Mouse (Mus musculus) left cerebral cortex, adult 9 months (tissue): Measurements from ENCODE around the gene Vezt.

Source experiments
- DNase-seq, 2 experiments: peaks; one replicate each; pipeline ENCODE4 v3.0.0; 2022; ENCODE audit warnings: low spot score in 2 of 2

The Vezt gene

DNA sequence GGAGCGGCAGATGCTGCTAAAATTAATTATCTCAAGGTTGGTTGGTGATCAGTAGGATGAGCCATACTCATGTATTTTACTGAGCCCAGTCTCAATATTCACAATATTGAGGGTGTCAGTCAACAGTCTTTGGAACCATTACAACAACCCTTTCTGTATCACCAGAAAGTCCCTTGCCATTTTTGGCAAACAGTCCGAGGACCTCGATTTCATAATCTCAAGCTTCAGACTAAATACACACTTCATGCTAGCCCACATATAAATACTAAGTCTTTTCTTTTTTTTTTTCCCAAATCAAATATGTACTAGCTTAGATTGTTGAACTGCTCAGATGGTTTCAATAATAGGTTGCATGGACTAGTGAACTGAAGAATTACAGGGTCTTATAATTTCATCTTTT, 84.6 kb downstream of the Vezt start:
- no peak for DNase-seq

DNA sequence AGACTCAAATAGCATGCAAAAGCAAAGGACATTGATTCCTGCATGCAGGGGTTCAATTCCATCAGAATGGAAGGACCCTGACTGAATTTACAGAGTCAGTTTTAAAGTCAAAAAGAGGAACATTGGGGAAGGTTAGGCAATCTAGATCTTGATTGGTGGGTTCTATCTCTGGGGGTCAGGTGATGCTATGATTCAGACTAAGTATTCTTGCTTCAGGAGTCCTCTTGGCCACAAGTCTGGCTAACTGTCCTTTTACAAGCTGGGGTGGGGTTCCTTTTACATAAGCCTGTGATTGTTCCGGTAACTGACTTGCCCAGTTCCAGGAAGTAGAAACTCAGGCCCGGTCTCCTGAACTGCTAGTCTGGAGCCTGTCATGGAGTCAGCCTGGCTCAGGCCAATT, 85.7 kb downstream of the Vezt start:
- no peak for DNase-seq

DNA sequence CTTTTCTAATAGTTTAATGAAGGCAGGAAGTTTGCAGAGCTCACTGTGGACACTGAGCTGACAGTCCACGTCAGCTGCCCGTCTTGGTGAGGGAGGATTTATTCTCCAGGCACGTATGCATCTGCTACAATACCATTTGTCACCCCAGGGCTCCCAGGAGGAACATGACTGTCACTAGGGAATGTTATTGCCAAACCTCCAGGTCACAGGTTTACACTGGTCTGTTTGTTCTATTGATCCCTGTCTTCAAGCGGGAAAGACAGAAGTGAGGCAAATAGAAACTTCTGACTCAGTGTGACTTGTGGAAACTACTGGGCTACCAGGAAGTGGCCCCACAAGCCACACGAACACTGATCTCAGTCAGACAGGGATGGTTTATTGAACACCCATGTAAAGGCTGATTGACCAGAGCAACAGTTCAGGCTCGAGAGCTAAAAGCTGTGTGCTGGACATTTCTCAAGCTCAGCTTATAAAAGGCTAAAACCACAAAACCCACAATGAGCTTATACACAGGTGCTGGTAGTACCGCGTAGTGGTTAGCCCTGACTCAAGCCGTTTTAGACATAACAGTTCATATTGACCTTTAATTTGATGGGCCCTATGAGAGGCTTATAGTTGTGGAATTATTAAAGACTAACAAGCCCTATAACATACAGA, 89.6 kb downstream of the Vezt start:
- DNase-seq = no peak

DNA sequence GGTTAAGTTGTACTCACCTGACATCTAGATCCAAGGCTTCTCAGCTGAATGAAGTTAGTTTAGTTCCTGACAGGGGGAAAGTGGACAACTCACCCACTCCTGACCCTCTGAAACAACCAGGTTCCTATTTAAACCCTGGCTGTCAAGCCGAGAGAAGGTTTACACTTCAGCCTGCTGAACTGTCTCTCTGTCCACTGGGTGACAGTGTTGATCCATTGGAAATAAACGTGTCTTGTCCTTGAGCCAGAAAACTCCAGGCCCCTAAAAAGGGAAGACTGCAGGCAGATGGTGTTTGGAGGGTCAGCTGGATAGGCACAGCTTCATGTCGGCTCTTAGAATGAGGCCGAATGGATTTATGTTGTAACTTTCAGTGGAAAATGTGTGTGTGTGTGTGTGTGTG, 90.3 kb downstream of the Vezt start:
- no peak for DNase-seq

DNA sequence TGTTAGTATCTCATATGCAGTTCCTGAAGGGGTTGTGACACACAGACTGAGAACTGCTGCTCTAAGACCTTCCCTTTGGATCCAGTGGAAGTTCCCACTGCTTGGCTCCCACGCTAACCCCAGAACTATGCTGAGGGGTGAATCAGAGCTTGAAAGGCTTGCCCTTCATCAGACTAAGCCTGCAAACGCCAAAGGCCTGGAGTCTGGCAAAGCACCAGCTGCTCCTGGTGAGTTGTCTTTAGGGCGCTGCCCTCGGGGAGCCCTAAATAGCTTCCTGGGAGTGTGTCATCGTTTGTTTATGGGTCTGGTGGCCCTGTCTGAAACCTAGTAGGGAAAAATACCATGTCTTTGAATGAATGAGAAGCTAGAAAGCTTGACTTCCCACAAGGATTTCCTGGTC, 91.4 kb downstream of the Vezt start:
- DNase-seq = no peak

DNA sequence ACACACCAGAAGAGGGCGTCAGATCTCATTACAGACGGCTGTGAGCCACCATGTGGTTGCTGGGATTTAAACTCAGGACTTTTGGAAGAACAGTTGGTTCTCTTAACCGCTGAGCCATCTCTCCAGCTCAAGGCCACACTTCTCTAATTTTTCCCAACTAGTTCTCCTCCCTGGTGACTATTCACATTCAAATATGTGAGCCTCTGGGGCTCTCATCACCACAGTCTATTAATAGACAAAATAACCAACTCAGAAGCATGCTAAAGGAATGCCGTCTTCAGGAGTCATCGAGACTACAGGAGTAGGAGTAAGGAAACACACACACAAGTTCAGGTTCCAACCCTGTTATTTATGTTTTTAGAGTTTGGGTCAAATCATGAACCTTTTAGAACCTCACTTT, 95.3 kb downstream of the Vezt start:
- no peak for DNase-seq

DNA sequence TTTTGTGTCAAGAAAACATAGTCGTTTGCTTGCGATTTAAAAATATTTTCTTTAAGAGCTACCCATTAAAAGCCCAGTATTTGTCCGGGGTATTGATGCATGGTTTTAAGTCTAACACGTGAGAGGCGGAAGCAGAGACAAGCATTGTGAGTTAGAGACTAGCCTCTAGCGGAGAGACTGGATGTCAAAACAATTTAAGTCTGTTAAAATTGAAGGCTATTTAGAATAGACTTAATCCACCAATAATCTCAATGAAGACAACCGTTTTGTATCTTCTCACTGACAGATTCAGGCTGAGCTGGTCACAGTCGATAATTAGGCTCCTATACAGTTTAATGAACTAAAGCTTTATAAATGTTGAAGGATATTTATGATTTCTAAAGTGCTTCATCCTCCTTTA, 95.9 kb downstream of the Vezt start:
- DNase-seq = no peak

DNA sequence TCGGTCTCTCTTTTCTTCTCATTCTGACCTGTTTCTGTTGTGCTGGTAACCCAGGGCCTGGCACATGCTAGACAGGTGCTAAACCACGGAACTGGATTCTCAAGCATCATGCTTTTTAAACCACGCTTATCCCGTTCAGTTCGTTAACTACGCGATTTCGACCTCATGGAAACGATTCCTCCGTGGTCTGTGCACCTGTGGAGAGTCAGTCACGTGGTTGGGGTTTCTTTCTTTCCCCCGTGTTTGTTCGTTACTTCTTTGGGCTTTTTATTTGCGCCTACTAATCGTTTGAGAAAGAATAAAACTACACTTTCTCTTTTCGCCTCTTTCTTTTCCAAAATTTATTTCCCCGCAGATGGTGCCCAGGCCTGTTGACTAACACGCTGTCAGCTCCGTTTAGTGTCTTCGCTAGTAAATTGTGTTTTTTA, 96.8 kb downstream of the Vezt start:
- DNase-seq = no peak

DNA sequence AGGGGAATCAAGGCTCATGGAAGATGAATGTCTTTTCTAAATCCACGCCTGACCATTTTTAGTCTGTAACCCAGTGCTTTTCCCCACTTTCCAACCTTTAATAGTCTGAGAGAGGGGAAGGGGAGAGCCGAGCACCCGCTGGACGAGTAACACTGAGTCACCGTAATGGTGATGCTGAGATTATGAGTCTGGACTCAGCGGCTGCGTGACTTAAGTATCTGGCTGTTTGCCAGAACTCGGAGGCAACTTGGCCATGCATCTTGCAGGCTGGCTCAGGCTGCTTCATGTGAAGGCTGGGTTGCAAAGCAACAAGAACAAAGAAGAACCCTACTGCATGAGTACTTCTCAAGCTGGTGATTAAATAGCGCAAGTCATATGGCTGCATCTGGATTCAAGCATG, 101.6 kb downstream of the Vezt start:
- DNase-seq = peak in 1 of 2 experiments; percentile 10

DNA sequence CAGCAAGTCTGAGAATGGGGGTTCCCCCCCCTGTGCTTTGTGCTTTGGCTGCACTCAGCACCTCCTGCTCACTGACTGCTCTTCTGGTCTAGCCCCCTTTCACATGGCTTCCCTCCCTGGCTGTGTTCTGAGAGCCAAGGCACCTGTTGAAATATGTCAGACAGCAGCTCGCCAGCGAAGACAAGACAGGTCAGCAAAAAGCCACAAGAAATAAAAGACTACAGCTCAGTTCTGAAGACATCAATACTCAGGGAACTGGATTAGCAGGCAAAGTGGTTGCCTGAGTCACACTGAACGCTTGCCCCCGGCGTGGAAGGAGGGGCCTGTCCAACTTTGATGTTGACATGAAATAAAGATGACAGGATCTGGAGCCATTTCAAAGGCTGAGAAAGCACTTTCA, 102.8 kb downstream of the Vezt start:
- DNase-seq = no peak

DNA sequence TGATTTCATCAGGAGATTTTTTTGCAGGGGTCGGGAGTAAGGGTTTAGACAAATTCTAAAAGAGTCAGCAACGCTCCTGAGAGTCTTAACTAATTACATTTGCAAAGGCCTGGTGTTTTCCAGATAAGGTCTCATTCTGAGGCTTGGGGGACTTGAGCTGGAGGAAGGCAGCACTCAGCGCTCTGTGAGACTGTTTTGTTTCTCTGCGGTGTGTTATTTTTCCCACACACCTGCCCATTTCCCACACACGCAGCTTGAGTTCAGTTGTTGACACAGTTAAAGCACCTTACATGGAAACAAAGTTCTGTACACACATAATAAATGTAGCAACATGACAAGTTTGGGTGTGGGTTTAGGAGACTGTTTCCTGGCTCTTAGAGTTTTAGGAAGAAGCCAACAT, 103.6 kb downstream of the Vezt start:
- no peak for DNase-seq

DNA sequence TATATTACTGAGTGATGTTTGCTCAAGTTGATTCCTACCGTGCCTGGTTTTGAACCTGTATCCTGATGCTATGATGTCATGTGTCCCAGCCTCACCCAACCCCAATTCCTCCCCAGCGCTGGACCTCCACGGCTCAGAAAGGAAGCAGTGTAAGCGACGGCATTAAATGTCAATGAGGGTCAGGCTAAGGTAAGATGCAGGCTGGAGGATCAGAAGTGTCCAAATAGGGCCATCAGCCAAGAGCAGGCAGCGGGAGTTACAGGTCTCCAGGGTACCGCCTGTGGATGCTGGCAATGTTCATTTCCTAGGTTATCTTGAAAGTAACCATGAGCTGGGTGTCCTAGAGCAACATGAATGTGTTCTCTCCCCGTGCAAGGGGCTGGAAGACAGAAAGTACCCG, 104.2 kb downstream of the Vezt start:
- no peak for DNase-seq

DNA sequence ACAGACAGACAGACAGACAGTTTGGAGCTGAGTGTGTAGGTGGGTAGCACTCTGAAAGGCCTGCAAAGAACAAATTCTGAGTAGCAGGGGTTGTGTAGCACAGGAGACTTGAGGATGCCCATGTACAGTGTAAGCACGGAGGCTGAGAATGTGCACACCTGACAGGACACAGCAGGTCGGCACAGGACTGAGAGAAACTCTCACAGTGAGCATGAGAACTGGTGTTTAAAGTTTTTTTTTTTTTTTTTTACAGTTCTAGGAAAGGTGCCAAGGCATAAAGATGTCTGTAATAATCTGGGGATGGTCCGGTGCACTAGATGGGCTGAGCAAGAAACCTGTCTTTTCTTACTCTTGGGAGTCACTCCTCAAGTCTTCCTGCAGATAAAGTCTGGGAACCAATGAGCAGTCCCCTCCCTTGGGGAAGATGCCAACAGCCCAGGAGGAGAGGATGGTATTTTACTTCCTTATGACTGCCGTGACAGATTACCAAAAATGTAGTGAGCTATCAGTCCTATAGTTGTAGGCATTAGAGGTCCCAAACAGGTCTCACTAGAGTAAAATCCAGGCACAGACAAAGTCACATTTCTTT, 105.3 kb downstream of the Vezt start:
- DNase-seq = no peak

DNA sequence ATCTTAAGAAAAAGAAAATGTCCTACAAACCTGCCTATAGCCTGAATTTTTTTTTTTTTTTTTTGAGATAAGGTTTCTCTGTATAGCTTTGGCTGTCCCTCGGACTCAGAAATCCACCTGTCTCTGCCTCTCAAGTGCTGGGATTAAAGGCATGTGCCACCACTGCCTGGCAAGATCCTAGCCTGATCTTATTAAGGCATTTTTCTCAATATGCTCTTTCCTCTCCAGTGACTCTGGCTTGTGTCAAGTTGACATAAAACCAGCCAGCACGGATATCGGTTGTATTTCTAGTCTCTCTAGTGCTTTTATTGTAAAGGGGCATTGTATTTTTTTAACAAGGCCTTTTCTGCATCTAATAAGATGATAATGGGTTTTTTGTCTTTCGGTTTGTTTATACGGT, 111.0 kb downstream of the Vezt start:
- DNase-seq = no peak

DNA sequence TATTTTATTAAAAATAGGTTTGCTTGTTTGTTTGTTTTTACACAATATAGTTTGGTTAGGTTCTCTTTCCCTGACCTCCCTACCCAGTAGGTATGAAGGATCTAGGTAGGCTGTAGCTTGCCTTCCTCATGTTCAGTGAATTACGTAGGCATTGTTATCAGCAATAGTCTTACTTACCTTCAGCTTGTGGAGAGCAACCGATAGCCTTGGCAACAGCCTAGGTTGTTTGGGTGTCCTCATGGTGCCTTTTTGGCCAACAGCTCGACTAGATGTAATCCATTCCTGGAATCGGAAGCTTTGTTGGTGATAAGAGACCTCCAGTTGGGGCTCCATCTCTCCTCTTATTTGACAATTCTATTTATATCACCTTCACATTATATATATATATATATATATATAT, 114.5 kb downstream of the Vezt start:
- no peak for DNase-seq

DNA sequence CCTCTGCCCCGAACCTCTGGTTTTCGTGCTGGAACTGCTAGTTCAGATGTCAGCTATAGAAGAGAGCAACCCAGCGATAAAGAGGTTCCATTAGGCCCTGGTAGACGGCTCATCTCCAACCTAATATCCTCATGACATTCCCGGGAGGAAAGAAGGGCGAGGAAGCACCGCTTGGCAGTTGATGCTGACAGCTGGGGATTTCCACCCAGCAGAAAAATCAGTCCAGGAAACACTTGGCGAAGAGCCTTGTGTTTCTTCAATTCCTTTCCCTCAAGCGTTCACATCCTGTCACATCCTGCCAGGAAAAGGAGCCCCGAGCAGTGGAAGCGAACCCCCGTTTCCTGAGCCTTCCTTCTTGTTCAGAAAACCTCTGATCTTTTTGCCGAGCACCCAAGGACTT, 116.4 kb downstream of the Vezt start:
- DNase-seq = no peak

DNA sequence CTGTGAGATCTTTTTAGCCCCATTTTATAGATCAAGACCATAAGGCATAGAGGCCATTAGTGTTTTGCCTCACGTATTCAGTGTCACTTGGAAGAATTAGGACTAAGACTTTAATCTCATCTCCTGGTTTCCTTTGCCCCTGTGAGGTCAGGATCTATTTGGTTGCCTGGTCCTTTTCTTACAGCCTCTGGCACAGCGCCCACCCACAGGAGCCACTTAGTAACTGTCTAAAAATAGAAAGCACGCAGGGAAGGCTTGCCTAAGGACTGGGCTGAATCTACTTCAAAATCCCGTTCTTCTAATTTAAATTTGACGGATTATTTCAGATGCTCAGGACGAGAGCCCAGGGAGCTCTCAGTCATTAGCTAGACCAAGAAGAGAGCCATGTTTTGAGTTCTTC, 116.9 kb downstream of the Vezt start:
- DNase-seq = no peak

DNA sequence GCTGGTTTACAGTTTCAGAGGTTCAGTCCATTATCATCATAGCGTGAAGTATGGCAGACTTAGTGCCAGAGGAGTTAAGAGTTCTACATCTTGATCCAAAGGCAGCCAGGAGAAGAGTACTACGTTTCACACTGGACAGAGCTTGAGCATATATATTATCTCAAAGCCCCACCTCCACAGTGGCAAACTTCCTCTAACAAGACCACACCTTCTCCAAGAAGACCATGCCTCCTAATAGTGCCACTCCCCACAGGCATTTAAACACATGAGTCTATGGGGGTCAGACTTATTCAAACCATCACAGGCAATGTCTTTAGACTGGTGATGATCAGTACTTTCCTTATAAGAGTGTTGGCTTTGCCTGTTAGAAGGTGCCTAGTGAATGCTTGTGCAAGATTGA, 117.5 kb downstream of the Vezt start:
- no peak for DNase-seq

DNA sequence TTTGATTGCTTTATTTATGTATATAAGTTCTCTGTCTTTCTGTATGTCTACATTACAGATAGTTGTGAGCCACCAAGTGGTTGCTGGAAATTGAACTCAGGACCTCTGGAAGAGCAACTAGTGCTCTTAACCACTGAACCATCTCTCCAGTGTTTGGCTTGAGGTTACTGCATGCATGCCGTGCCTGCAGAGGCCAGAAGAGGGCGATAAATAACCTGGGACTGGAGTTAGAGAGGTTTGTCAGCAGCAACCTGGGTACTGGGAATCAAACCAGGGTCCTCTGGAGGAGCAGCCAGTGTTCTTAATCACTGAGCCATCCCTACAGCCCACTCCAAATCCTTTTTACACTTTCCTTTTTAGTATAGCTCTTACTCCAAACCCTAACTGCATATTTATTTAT, 118.8 kb downstream of the Vezt start:
- no peak for DNase-seq

DNA sequence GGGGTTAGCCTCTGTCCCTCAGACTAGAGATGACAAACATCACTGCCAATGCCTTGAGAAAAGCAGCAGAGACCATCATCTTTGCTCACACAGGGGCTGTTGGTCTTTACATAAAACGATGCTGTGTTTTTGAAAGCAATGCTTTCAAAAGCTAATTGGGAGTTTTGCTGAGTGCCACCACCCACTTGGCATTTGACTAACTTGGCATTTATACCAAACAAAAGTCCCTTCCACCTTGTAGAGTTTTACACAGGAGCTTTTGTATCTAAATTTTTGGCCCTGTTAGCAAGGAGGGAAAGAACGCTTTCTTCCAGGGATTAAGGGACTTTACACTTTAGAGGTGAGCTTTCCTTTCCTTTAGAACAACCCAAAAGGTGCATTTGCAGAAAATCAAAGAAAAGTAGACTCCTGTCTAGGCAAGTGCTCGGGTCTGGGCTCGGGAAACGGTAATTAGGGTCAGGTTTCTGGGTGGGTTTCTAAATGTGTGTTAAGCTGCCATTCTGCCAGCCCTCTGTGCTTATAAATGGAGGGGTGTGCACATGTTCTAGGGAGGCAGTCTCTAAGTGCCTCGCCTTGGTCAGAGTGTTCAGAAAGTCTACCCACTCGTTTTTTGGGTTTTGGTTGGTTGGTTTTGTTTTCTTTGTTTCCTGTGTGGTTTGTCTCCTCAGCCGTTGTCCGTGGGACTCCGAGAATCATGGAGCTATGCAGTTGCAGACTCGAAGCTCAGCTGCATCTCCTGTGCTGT, 119.9 kb downstream of the Vezt start:
- DNase-seq = no peak

DNA sequence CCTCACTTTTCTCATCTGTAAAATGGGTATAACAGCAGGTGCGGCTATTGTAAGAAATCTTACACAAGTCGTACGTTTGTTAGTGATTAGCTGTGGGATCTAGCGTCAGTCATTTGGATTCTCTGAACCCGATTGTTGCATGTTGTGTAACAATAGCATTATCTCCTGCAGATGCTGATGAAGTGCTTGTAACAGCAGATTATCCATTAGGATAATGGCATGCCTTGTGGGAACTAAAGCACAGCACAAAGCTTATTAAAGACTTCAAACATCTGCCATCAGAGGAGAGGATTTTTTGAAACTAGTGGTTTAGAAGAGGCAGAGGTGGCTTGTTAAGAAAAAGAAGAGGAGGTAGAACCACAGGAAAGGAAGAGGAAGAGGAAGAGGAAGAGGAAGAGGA, 122.1 kb downstream of the Vezt start:
- no peak for DNase-seq

DNA sequence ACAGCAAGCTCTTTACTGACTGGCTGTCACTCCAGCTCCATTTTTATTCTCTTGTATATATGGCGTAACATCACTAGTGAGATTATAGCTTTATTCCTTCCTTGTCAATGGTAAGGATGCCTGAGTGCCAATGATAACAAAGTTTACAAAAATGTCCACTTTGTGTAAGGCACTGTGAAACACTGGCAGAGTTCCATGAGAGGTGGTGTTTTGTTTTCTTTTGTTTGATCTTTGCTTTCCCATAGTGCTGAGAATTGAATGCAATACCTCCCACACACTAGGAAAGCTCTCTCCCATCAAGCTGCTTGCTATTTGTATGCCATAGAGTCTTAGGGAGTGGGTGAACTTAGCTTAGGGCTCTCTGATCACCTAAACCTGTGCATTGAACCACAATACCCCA, 122.7 kb downstream of the Vezt start:
- DNase-seq = no peak

DNA sequence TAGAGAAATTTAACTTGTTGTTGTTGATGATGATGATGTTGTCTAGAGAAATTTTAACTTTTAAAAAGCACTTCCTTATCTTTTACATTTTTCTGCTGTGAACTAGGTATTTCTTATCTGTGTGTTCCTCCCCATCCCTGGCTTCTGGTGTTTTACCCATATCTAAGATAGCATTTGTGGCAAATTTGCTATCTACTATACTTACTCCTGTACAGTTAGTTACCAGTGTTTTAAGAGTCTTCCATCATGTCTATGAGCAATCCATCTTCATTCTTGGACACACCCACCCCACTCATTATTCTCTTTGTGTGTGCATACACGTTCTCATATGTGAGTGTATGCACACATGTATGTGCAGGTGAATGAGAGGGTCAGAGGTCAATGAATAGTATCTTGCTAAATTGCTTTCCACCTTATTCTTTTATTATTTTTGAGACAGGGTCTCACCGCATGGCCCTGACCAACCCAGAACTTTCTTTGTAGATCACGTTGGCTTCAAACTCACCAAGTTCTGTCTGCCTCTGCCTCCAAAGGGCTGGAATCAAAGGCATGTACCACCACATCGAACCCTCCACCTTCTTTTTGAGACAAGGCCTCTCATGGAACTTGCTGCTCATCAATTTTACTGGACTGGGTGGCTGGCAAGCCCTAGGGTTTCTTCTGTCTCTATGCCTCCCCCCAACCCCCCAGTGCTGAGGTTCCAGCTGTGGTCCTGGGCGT, 123.3 kb downstream of the Vezt start:
- DNase-seq = no peak
